Mouse (Mus musculus) megakaryocyte, embryonic 14.5 days (primary cell): Measurements from ENCODE around the gene Ssbp3. TPM values are rescaled to one million over a fixed set of nuclear protein-coding genes. Genes with fewer than 3 reads are reported as not detected.

Source experiments
- H3K27me3 ChIP-seq: replicated peaks from 2 replicates; pipeline ENCODE3; 2012; ENCODE audit warnings: inconsistent platforms
- H3K36me3 ChIP-seq: replicated peaks from 2 replicates; pipeline ENCODE3; 2012; ENCODE audit warnings: low read length, inconsistent platforms, mixed read lengths
- H3K4me1 ChIP-seq: 2 replicates; pipeline ENCODE4 v1.6.1; 2012; ENCODE audit warnings: inconsistent platforms
- H3K4me3 ChIP-seq: replicated peaks from 2 replicates; pipeline ENCODE3; 2012; ENCODE audit warnings: moderate library complexity, mild to moderate bottlenecking, inconsistent platforms
- H3K9me3 ChIP-seq: 2 replicates; pipeline ENCODE4 v1.6.1; 2012; ENCODE audit warnings: inconsistent platforms
- FLI1 ChIP-seq: IDR thresholded peaks from 2 replicates; pipeline ENCODE4 v1.6.1; 2012; ENCODE audit warnings: low read length, inconsistent platforms, mixed read lengths
- GATA1 ChIP-seq: IDR thresholded peaks from 3 replicates; pipeline ENCODE4 v1.6.1; 2012; ENCODE audit warnings: mixed read lengths, low read length, inconsistent platforms, borderline replicate concordance
- polyA plus RNA-seq: library from polyadenylated mRNA; stranded (reverse); fragments of >175 nt; gene quantifications from 2 replicates; pipeline ENCODE4 v1.2.3, GENCODE M21; 2012; ENCODE audit warnings: low replicate concordance; ENCODE audit not compliant: insufficient read depth

Ssbp3 gene
- polyA plus RNA-seq, 1 experiment, result 179 TPM

DNA sequence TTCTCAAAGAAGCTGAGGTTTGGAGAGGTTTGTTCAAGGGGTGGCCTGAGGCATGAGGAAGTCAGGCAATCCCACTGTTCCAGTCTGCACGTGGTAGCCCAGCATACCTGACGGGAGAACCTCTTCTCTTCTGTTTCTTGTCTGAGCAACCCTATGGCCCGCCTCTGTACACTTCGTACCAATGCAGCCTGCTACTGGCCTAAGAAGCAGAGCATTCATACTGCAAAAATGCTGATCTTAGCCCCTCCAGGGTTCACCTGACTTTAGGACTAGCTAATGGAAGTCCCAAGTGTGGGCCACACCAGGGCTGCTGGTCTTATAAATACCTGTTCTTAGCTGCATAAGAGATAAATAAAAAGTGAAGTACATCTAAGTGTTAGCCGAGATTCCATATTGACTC is 147.8 kb downstream of the Ssbp3 start:
- H3K9me3 ChIP-seq, result no peaks in the 10 kb centered on the region
- peaks cover 12% of the 10 kb centered on the region for H3K4me1 ChIP-seq
- H3K27me3 ChIP-seq, result peaks cover 48% of the 10 kb centered on the region
- no peak for TF ChIP-seq GATA1
- no peak for TF ChIP-seq FLI1
- no peak overlapping the region for H3K4me3 ChIP-seq
- H3K36me3 ChIP-seq, result peaks cover 85% of the 10 kb centered on the region

DNA sequence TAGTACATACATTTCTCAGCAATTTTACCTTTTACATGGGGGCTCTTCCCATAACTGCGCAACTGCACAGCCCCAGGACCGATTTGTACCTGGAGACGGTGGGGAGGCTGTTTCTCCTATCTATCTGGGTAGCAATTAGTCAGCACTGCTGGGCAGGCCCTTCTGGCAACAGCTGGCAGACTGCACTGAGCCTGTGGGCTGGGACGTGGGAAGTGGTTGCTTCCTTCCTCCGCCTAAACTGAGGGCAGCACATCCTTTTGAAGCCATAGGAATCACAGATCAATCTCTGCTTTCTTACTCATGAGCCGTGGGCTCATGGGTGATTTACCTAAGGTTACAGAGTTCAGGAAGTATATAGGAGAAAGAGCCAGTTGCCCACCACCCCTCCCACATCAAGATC is 148.3 kb downstream of the Ssbp3 start:
- peaks cover 15% of the 10 kb centered on the region for H3K4me1 ChIP-seq
- no peaks in the 10 kb centered on the region for H3K9me3 ChIP-seq
- H3K27me3 ChIP-seq, result peaks cover 44% of the 10 kb centered on the region
- H3K4me3 ChIP-seq, result no peak overlapping the region
- H3K36me3 ChIP-seq, result peaks cover 89% of the 10 kb centered on the region
- TF ChIP-seq FLI1, result no peak

DNA sequence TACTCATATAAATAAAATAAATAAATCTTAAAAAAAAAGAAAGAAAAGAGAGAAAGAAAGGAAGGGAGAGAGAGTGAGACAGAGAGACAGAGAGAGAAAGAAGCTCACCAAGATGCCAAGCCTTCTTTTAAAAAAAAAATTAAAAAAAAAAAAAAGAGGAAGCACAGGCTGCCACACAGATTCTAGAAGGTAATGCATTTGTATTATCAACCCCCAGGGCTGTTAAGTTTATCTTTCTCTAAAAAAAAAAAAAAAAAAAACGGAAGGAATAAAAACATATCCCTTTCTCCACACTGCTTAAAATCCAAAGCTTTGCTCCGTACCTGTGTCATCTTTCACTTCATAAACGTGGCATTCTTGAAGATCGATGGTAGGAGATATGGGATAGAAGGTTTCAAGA is 151.1 kb downstream of the Ssbp3 start:
- H3K9me3 ChIP-seq, result no peaks in the 10 kb centered on the region
- peaks cover 25% of the 10 kb centered on the region for H3K4me1 ChIP-seq
- H3K4me3 ChIP-seq, result no peak overlapping the region
- H3K27me3 ChIP-seq, result peaks cover 34% of the 10 kb centered on the region
- TF ChIP-seq FLI1, result no peak
- no peak for TF ChIP-seq GATA1
- peaks cover 78% of the 10 kb centered on the region for H3K36me3 ChIP-seq

DNA sequence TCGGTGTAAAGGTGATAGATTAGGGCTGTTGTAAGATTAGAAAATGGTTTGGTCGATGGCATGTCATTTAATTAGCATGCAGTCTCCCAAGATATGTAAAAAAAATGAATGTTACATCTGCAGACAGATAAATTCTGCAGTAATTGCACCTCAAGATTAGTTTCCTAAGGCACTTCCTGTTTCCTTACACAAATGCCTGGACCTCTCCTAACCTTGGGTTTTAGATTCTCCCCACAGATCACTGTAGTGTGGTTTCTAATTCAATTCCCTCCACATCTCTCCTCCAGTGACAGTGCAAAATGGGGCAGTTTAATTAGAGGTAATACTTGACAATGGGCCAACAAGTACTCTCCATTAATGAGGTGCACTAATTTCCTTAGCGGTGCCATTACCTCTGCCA is 152.7 kb downstream of the Ssbp3 start:
- Histone ChIP-seq H3K4me1 (peaks cover 36% of the 10 kb centered on the region), H3K36me3 (peaks cover 62% of the 10 kb centered on the region)
- no peak for TF ChIP-seq FLI1
- no peak for TF ChIP-seq GATA1

DNA sequence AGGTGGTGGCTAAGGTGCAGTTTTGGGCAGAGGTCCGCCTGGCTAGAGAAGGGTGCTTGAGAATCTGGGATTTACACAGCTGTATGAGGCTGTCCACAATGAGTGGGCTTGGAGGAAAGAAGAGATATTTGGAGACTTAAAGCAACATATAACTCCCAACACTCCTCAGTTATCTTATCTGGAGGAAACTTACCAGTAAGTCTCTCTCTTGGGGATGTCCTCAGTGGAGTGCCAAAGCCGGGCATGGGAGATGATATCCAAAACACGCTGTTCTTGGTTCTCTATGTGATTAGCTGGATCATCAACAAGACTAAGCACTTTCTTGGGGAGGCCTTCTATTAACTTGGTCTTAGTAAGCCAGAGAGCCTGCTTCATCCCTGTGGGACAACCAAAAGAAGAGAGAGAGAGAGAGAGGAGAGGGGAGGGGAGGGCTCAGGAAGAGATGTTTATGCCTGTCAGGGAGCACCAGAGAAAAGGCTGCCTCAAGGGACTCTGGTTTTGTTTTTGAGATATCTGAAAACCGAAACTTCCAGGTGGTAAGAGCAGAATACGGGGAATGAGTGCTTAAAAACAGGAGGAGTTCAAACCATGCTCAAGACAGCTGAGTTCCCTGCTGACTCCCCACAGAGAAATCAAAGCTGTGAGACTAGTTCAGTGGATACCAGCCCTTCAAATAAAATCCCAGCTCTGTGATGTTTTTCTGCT is 154.0 kb downstream of the Ssbp3 start:
- Histone ChIP-seq H3K4me3 (no peak overlapping the region), H3K9me3 (no peaks in the 10 kb centered on the region), H3K27me3 (peaks cover 23% of the 10 kb centered on the region), H3K36me3 (peaks cover 48% of the 10 kb centered on the region), H3K4me1 (peaks cover 35% of the 10 kb centered on the region)
- TF ChIP-seq GATA1, result no peak
- TF ChIP-seq FLI1, result no peak

More for the DNA sequence above, 152.7 kb downstream of the Ssbp3 start:
- H3K9me3 ChIP-seq, result no peaks in the 10 kb centered on the region
- H3K4me3 ChIP-seq, result no peak overlapping the region
- H3K27me3 ChIP-seq, result peaks cover 20% of the 10 kb centered on the region

DNA sequence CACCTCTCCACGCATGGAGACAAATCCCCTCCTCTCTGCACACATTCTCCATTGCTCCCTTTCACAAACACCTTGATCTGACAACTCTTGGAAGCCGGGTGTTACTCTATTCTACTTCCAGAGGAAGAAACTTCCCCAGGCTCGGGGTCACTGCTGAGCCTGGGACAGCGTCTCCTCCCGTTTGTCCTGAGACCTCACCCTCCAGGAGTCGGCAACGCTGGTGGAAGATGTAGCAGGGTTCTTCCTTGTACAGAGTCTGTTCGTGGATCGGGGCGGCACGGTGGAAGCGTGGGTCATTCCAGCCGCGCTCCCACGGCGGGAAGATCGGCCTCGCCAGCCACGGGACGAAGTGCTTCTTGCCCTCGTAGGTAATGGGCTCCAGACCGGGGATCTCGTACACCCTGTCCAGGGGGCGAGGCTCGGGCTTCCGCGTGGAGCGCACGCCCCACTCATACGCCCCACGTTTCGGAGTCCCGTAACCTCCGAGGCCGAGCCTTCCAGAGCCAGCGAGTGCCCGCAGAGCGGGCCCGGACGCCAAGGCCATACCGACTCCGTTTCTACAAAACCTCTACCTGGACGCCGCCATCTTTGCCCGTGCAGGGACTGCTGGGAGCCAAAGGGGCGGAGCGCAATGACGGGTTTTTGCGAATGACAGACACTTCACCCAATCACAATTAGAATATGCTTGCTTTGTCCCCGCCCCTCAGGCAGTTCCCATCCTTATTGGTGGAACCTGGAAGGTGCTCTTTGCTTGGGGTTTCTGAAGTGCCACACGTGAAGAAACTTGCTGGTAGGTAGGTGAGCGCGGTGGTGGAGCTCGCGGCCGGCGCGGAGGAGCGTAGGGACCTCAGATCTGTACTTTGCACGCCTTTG is 156.0 kb downstream of the Ssbp3 start, which contains the start of the genes Mrpl37 and Cyb5rl:
TSS of gene Mrpl37 (minus strand) at position 617 of the 873 bp plus-strand sequence.
TSS of gene Cyb5rl (plus strand) at position 737 of the 873 bp plus-strand sequence.
- Histone ChIP-seq H3K36me3 (peaks cover 31% of the 10 kb centered on the region), H3K4me3 (peak within 1 kb of the TSS; percentile 98)
- no peak for TF ChIP-seq GATA1

DNA sequence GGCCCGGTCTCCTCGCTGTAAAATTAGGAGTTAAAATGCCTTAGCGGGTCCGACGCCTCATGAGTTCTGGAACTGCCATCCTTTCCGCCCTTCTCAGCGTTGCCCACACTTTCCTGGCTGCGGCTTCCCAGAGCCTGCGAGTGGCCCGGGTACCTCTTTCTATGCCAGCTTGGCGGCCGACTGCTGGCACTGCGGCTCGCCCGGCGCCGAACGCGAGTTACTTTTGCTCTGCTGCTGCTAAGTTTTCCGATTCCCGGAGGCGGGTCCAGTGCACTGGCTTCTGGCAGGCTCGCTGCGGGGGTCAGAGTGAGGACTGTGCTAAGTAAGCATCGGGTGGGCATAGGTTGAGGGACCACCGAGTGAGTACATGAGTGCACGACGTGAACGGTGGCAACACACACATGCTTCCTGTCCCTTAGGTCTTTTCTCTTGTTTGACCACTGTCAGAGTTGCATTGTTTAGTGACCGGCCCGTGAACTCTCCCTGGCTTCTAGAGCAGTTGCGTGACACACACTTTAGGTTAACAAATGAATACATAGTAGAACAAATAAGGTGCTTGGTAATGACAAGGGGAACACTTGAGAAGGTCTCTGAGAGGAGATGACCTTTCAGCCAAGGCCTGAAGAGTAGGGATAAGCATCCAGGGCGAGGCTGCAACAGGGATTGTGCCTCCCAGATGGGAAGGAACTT is 156.8 kb downstream of the Ssbp3 start:
- H3K27me3 ChIP-seq, result peaks cover 20% of the 10 kb centered on the region
- no peaks in the 10 kb centered on the region for H3K9me3 ChIP-seq
- H3K4me1 ChIP-seq, result peaks cover 35% of the 10 kb centered on the region
- TF ChIP-seq FLI1 (no peak), GATA1 (no peak)
- peak overlapping the region; percentile 98 for H3K4me3 ChIP-seq
- H3K36me3 ChIP-seq, result peaks cover 24% of the 10 kb centered on the region

More for the DNA sequence above, 156.0 kb downstream of the Ssbp3 start, which contains the start of the genes Mrpl37 and Cyb5rl:
- Histone ChIP-seq H3K4me1 (peaks cover 35% of the 10 kb centered on the region), H3K27me3 (peaks cover 17% of the 10 kb centered on the region), H3K9me3 (no peaks in the 10 kb centered on the region)

DNA sequence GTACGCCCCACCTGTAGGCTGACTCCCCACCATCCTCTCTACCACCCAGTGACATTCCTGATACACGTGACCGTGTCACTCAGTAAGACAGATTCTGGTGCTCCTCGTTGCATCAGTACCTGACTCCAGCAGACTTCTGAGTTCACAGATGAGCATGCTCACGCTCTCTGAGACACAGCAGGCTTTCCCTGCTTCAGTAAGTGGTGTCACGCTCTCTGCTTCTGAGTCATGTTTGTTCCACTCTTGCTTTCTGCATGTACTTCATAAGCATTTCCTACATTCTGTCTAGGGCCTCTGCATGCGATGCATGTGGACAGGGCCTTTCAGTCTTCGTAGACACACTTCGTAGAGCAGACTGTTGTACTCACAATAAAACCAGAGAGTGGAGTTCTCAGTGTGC is 161.8 kb downstream of the Ssbp3 start:
- Histone ChIP-seq H3K9me3 (no peaks in the 10 kb centered on the region), H3K36me3 (peaks cover 2% of the 10 kb centered on the region), H3K27me3 (peaks cover 34% of the 10 kb centered on the region), H3K4me1 (peaks cover 13% of the 10 kb centered on the region), H3K4me3 (no peak overlapping the region)
- no peak for TF ChIP-seq GATA1
- no peak for TF ChIP-seq FLI1

DNA sequence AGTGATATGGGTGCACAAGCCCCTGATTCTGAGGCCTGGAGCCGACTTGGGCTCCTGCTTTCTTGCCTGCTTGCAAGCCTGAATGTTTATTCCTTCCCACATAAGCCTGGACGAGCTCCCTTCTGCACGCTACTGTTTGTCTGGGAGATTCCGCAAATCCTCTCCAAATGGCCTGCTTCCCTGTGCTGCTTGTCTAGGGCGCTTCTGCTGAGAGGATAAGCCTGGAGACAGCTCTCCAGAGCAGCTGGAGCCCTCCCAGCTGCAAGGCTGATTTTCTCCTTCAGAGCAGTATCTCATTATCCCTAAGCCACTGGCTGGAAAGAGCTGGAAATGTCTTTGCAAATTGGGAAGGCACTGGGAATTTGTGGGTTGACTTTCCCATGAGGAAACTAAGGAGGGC is 165.0 kb downstream of the Ssbp3 start:
- TF ChIP-seq FLI1, result no peak
- no peak for TF ChIP-seq GATA1
- Histone ChIP-seq H3K4me3 (no peak overlapping the region), H3K36me3 (peaks cover 2% of the 10 kb centered on the region), H3K9me3 (no peaks in the 10 kb centered on the region), H3K27me3 (peaks cover 24% of the 10 kb centered on the region), H3K4me1 (peaks cover 16% of the 10 kb centered on the region)

DNA sequence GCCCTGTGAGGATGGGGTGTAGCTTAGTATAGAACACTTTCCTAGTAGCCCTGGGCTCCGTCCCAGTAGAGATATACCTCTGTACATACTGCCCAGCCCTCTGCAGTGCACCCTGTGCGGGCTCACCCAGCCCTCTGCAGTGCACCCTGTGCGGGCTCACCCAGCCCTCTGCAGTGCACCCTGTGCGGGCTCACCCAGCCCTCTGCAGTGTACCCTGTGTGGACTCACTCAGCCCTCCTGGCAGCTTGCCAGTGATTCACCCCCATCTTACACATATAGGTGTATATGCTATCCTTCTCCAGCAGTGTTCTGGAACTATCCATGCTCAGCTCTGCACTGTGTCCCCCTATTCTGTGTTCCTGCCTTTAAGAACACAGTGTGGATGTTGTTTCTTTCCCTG is 168.4 kb downstream of the Ssbp3 start:
- no peak for TF ChIP-seq GATA1
- no peak for TF ChIP-seq FLI1
- Histone ChIP-seq H3K9me3 (no peaks in the 10 kb centered on the region), H3K4me3 (no peak overlapping the region), H3K27me3 (peaks cover 38% of the 10 kb centered on the region), H3K4me1 (peaks cover 43% of the 10 kb centered on the region), H3K36me3 (no peaks in the 10 kb centered on the region)
